Mouse (Mus musculus): ENCODE measurements around the gene B3gnt8.

DNA sequence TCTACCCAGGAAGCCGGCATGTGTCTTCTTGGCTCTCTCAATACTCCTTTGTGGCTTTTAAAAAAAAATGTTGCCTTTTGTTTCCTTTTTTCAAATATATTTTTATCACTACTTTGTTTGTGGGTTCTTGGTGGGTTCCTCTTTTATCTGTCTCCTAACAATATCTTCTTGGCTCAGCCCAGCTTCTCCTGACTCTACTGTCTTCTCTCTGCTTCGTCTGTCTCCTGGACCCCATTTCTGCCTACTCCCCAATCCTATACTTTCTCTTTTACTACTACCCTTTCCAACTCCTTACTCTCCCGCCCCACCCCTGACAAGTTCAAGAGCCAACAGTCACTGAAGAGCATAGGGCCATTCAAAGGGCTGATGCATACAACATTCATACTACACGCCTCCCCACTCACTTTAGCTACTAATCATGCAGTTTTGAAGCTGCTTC is 19.8 kb upstream of the B3gnt8 start:
- TF ChIP-seq FOSL1 (IDR thresholded peaks at IDR 0.05; ENCODE audit: insufficient read depth, low read length, poor library complexity, severe bottlenecking) (no peak), CTCF (IDR thresholded peaks at IDR 0.05; ENCODE audit: control insufficient read depth, insufficient read depth, insufficient read length) (no peak)

Measured in C2C12 (cell line).